Mouse (Mus musculus): Measurements from ENCODE around the gene Entpd5. TPM values are rescaled to one million over a fixed set of nuclear protein-coding genes. Genes with fewer than 3 reads are reported as not detected.

The Entpd5 gene
- polyA plus RNA-seq, 1 experiment, result 11.5 TPM

- WGBS, result 48% methylated on average over 3 of the region's 3 CpGs
- DNase-seq, result no peak
- TF ChIP-seq CTCF (IDR thresholded peaks at IDR 0.05; ENCODE audit: insufficient read depth, low read length) (no peak), POLR2A (IDR thresholded peaks at IDR 0.05; ENCODE audit: borderline replicate concordance, extremely low read depth, low read depth, low read length) (no peak)
- no peaks in the 10 kb centered on the region for H3K4me1 ChIP-seq (ENCODE audit: control insufficient read depth, insufficient read depth, low read length)
- no peak overlapping the region for H3K4me3 ChIP-seq (replicated peaks; ENCODE audit: extremely low read depth, low read depth, low read length)
Measured at GRCm38 (mm10) chr12:84400653-84401052, 8.2 kb downstream of the Entpd5 start.

GRCm38 (mm10) chr12:84400068-84400467 lies 8.8 kb downstream of the Entpd5 start:
- DNase-seq, result no peak
- TF ChIP-seq CTCF (IDR thresholded peaks at IDR 0.05; ENCODE audit: insufficient read depth, low read length) (no peak), POLR2A (IDR thresholded peaks at IDR 0.05; ENCODE audit: borderline replicate concordance, extremely low read depth, low read depth, low read length) (no peak)
- H3K4me3 ChIP-seq (replicated peaks; ENCODE audit: extremely low read depth, low read depth, low read length), result no peak overlapping the region
- no peaks in the 10 kb centered on the region for H3K4me1 ChIP-seq (ENCODE audit: control insufficient read depth, insufficient read depth, low read length)
- WGBS, result 81% methylated on average over 3 of the region's 3 CpGs

- 67% methylated on average over 9 of the region's 9 CpGs for WGBS
- Histone ChIP-seq H3K4me1 (ENCODE audit: control insufficient read depth, insufficient read depth, low read length) (no peaks in the 10 kb centered on the region), H3K4me3 (replicated peaks; ENCODE audit: extremely low read depth, low read depth, low read length) (no peak overlapping the region)
- DNase-seq, result no peak
- TF ChIP-seq POLR2A (IDR thresholded peaks at IDR 0.05; ENCODE audit: borderline replicate concordance, extremely low read depth, low read depth, low read length), result no peak
- TF ChIP-seq CTCF (IDR thresholded peaks at IDR 0.05; ENCODE audit: insufficient read depth, low read length), result no peak
Measured at GRCm38 (mm10) chr12:84399663-84400062, 9.2 kb downstream of the Entpd5 start.

GRCm38 (mm10) chr12:84399135-84399534 lies 9.7 kb downstream of the Entpd5 start:
- Histone ChIP-seq H3K4me3 (replicated peaks; ENCODE audit: extremely low read depth, low read depth, low read length) (no peak overlapping the region), H3K4me1 (ENCODE audit: control insufficient read depth, insufficient read depth, low read length) (no peaks in the 10 kb centered on the region)
- no peak for TF ChIP-seq CTCF (IDR thresholded peaks at IDR 0.05; ENCODE audit: insufficient read depth, low read length)
- no peak for TF ChIP-seq POLR2A (IDR thresholded peaks at IDR 0.05; ENCODE audit: borderline replicate concordance, extremely low read depth, low read depth, low read length)
- 74% methylated on average over 9 of the region's 9 CpGs for WGBS
- DNase-seq, result no peak

- no peaks in the 10 kb centered on the region for H3K4me1 ChIP-seq (ENCODE audit: control insufficient read depth, insufficient read depth, low read length)
- no peak for TF ChIP-seq CTCF (IDR thresholded peaks at IDR 0.05; ENCODE audit: insufficient read depth, low read length)
- no peak for TF ChIP-seq POLR2A (IDR thresholded peaks at IDR 0.05; ENCODE audit: borderline replicate concordance, extremely low read depth, low read depth, low read length)
- H3K4me3 ChIP-seq (replicated peaks; ENCODE audit: extremely low read depth, low read depth, low read length), result no peak overlapping the region
- WGBS, result 78% methylated on average over 5 of the region's 5 CpGs
- DNase-seq, result no peak
Measured at GRCm38 (mm10) chr12:84398629-84399028, 10.2 kb downstream of the Entpd5 start.

GRCm38 (mm10) chr12:84397685-84398084 lies 11.1 kb downstream of the Entpd5 start:
- TF ChIP-seq POLR2A (IDR thresholded peaks at IDR 0.05; ENCODE audit: borderline replicate concordance, extremely low read depth, low read depth, low read length) (no peak), CTCF (IDR thresholded peaks at IDR 0.05; ENCODE audit: insufficient read depth, low read length) (no peak)
- no peak overlapping the region for H3K4me3 ChIP-seq (replicated peaks; ENCODE audit: extremely low read depth, low read depth, low read length)
- no peaks in the 10 kb centered on the region for H3K4me1 ChIP-seq (ENCODE audit: control insufficient read depth, insufficient read depth, low read length)

GRCm38 (mm10) chr12:84396947-84397679 lies 11.7 kb downstream of the Entpd5 start:
- TF ChIP-seq CTCF (IDR thresholded peaks at IDR 0.05; ENCODE audit: insufficient read depth, low read length) (no peak), POLR2A (IDR thresholded peaks at IDR 0.05; ENCODE audit: borderline replicate concordance, extremely low read depth, low read depth, low read length) (no peak)
- WGBS, result 85% methylated on average over 14 of the region's 14 CpGs
- H3K4me1 ChIP-seq (ENCODE audit: control insufficient read depth, insufficient read depth, low read length), result no peaks in the 10 kb centered on the region
- no peak for DNase-seq
- no peak overlapping the region for H3K4me3 ChIP-seq (replicated peaks; ENCODE audit: extremely low read depth, low read depth, low read length)

More at GRCm38 (mm10) chr12:84397685-84398084, 11.1 kb downstream of the Entpd5 start:
- DNase-seq, result no peak

GRCm38 (mm10) chr12:84393847-84394246 lies 15.0 kb downstream of the Entpd5 start:
- no peak for DNase-seq
- WGBS, result 83% methylated on average over 5 of the region's 5 CpGs
- H3K4me3 ChIP-seq (replicated peaks; ENCODE audit: extremely low read depth, low read depth, low read length), result no peak overlapping the region
- H3K4me1 ChIP-seq (ENCODE audit: control insufficient read depth, insufficient read depth, low read length), result no peaks in the 10 kb centered on the region
- TF ChIP-seq CTCF (IDR thresholded peaks at IDR 0.05; ENCODE audit: insufficient read depth, low read length), result no peak

- no peak overlapping the region for H3K4me3 ChIP-seq (replicated peaks; ENCODE audit: extremely low read depth, low read depth, low read length)
- TF ChIP-seq POLR2A (IDR thresholded peaks at IDR 0.05; ENCODE audit: borderline replicate concordance, extremely low read depth, low read depth, low read length) (no peak), CTCF (IDR thresholded peaks at IDR 0.05; ENCODE audit: insufficient read depth, low read length) (no peak)
- WGBS, result 94% methylated on average over 4 of the region's 4 CpGs
- no peak for DNase-seq
- peaks cover 5% of the 10 kb centered on the region; the same call in 1 of the 2 replicates for H3K4me1 ChIP-seq (ENCODE audit: control insufficient read depth, insufficient read depth, low read length)
Measured at GRCm38 (mm10) chr12:84392681-84393080, 16.1 kb downstream of the Entpd5 start.

- no peak overlapping the region for H3K4me3 ChIP-seq (replicated peaks; ENCODE audit: extremely low read depth, low read depth, low read length)
- no peak for TF ChIP-seq CTCF (IDR thresholded peaks at IDR 0.05; ENCODE audit: insufficient read depth, low read length)
- TF ChIP-seq POLR2A (IDR thresholded peaks at IDR 0.05; ENCODE audit: borderline replicate concordance, extremely low read depth, low read depth, low read length), result no peak
- H3K4me1 ChIP-seq (ENCODE audit: control insufficient read depth, insufficient read depth, low read length), result peaks cover 5% of the 10 kb centered on the region; the same call in 1 of the 2 replicates
- 83% methylated on average over 6 of the region's 6 CpGs for WGBS
- no peak for DNase-seq
Measured at GRCm38 (mm10) chr12:84390336-84390735, 18.5 kb downstream of the Entpd5 start.
